Mouse (Mus musculus) spleen, postnatal 10 days (tissue): Measurements from ENCODE around the gene Dock1.
A peak's percentile ranks its signal among the peaks of the same experiment; 100 is the strongest.

Experiments
- DNase-seq, 2 experiments: peaks; one replicate each; pipeline ENCODE4 v3.0.0; 2021 to 2022; ENCODE audit warnings: low spot score in 2 of 2

Dock1 gene

DNA sequence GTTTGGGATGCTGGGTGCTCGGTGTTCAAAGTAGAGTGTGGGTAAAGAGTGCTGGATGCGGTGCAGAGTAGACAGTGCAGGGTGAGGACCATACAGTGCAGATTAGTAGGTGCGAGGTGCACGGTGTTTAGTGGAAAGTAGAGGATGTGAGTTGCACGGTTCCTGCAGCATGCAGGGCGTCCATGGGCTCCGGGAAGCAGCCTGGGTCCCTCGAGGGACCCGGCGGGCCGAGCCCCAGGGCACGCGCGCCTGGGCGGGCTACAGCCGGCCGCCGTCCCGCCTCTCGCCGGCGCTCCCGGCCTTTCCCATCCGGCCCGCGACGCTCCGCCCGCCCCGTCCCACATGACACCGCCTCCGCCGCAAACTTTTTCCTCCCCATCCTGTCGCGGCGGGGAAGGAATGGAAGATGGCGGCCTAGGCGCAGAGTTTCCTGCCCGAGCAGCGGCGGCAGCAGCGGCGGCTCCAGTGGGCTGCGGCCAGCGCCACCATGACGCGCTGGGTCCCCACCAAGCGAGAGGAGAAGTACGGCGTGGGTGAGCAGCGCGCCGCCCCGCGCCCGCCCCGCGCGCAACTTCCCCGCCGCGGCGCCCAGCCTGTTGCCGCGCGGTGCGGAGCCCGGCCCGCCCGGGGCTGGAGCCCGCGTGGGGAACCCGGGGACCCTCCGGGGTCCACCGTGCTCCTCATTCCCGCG lies at the start of gene Dock1:
Dock1 (plus strand) TSS at position 343 of the 691 bp plus-strand sequence.
- peak in 1 of 2 experiments; percentile 37 for DNase-seq

- no peak for DNase-seq
Observed at GRCm38 (mm10) chr7:134627906-134628305, 42.5 kb upstream of the Dock1 start.

GRCm38 (mm10) chr7:134650246-134650830 lies 20.1 kb upstream of the Dock1 start:
- DNase-seq: no peak

- DNase-seq: no peak
Observed at GRCm38 (mm10) chr7:134651071-134651470, 19.4 kb upstream of the Dock1 start.

GRCm38 (mm10) chr7:134663241-134663640 lies 7.2 kb upstream of the Dock1 start:
- DNase-seq: no peak

- DNase-seq: no peak
Observed at GRCm38 (mm10) chr7:134665642-134666282, 4.7 kb upstream of the Dock1 start.

DNA sequence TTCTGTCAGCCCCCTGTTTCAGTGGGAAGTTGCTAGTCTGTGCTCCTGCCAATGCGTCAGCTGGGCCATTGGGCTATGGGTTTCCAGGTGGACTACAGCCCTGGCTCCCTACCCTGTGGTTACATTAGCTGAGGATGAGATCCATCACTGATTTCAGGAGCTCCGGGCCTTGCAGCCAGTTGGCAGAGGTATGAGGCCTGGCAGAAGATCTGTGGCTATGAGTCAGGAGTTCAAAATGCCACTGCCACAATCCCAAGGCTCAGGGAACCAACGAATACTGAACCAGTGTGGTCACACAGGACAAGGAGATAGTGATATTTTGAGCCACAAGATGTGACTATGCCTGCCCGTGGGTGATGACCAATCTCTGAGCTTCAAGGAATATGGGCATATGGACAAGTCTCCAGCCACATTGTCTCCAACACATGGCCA lies 3.2 kb upstream of the Dock1 start:
- DNase-seq: no peak

DNA sequence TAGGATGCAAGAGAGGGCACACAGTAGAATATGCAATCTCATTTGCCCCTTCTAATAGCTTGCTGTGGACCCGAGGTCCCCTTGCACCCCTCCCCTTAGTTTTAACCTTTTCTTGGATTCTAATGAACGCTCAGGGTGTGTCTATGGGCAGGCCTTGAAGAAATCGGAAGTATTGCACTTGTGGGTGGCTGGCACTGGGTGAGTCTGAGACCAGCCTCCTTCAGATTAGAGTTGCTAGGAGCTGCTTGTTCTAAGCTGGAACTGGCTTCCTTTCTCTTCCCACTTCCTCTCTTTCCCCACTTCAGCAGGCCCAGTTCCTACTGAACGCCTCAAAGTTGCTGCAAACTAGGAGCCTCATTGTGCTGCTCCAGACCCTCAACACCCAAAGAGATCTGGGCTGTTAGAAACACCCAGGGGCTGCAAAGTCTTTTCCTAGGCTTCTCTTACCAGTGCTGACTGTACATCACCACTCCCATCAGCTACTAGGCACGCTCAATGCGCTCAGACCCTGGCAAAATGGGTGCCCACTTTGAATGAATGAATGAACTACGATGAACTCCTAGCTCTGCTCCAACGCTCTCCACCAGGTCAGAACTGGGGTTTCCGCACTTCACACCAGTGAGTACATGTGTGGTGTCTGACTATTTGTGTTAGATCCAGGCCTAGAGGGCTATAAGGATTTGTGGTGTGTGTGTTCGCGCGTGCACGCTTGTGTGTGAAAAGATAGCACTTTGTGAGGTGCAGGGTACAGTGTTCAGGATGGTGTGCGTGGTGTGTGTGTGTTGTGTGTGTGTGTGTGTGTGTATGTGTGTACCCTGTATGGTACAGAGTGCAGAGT lies 761 bp upstream of the Dock1 start:
- DNase-seq: no peak

DNA sequence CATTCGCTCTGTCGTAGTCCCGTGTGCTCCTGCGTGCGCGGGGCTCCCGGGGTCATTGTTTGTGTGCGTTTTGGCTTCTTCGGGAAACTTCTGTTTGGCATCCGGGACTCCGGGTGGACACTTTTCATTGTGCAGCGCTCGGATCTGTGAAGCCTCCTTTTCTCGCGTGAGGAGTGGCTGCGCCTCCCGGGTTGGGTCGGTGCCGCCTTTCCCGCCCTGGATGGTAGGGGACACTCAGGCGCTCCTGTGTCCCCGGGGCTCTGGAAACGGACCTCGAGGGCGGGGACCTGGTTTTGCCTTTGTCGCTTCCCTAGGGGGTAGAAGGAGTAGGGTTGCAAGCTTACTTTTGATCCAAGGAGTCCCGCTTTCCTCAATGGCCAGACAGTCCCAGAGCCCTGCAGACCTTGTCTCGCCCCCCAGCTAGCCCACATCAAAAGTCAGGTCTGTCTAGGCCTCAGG lies 578 bp downstream of the Dock1 start:
- DNase-seq: no peak

DNA sequence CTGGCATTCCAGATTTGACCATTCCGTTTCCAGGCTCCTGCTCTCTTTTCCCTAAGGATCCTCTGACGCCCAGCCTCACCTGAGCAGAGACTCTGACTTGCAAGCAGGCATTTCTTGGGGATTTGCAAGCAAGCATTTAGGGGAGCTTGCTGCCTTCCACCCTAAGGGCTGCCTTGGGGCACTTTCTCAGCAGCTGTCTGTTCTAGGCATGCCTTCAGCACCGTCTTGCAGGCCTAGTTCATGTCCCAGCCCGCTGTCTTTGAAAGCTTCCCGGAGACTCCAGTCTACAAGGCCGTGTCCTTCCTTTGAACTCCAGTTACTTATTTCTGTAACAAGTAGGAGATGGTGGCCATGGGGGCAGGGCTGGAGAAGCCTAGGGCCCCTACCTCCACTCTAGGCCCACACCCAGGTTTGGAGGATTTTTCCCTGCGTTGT lies 1.0 kb downstream of the Dock1 start:
- no peak for DNase-seq

GRCm38 (mm10) chr7:134673135-134673534 lies 2.7 kb downstream of the Dock1 start:
- DNase-seq: no peak

GRCm38 (mm10) chr7:134673952-134674351 lies 3.5 kb downstream of the Dock1 start:
- no peak for DNase-seq

DNA sequence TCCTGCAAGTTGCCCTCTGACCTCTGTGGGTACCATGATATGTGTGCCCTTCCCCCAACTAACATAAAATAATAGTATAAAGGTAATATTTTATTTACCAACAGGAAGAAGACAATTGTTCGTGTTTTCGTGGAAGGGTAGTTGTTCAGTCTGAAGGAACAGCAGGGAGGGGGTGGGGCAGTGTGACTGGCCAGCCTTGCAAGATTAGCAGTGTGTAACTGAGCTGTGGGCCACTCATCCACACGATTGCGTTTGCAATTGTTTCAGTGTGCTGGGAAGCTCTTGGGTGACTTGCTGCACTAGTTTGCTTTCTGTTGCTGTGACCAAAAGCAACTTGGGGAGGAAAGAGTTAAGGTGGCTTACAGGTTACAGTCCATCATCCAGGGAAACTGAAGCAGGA lies 7.4 kb downstream of the Dock1 start:
- no peak for DNase-seq

GRCm38 (mm10) chr7:134679314-134680158 lies 9.1 kb downstream of the Dock1 start:
- no peak for DNase-seq

GRCm38 (mm10) chr7:134680161-134680560 lies 9.7 kb downstream of the Dock1 start:
- DNase-seq: no peak

DNA sequence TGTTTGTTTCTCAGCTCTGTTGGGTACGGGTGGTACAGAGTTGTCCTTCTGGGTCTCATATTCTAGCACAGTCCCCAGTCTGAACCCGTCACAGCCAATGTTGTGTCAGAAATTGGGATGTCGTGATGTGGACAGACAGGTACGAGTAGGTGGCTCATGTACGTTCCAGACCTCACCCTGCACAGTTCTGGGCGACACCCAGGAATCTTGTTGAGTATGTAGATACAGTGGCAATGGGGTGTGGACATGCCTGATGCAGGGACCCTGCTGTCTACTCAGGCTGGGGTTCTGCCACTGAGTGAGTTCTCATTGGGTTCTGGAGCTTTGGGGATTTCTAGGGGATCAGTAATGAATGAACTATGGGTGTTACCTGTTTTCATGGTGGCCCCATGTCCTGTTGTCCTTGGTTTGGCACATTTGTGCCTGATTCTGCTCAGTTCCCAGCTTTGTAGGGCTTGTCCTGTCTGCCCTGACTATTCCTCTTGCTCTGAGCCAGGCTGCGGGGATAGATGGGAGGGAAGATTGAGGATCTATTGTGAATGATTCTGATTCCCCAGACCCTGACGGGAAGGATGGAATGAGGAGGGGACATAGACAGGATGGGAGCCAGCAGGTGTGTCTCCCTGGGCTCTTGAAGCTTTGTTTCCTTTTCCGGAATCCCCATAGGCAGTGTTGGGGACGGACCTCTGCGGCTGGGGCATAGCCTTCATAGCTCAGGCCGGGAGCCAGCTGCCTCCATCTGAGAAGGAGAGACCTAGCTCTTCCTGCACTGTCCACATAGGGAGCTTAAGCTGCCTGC lies 11.5 kb downstream of the Dock1 start:
- no peak for DNase-seq

DNA sequence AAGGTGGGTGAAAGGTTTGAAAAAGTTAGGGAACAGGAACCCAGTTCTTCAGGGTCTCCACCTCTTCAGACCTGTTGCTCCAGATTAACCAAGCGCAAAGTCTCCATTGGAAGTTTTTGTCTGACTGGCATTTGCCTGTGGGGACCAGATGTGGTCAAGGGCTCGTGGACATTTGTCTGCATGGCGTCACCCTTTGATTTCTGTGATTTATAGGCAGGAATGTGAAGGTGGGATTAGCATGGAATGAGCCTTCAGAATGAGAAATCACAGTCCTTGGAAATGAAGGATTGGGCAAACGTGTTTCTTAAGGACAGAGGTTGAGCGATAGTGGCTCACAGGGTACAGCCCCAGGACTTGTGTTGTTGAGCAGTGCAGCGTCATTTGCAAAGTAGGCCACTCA lies 17.9 kb downstream of the Dock1 start:
- DNase-seq: no peak

DNA sequence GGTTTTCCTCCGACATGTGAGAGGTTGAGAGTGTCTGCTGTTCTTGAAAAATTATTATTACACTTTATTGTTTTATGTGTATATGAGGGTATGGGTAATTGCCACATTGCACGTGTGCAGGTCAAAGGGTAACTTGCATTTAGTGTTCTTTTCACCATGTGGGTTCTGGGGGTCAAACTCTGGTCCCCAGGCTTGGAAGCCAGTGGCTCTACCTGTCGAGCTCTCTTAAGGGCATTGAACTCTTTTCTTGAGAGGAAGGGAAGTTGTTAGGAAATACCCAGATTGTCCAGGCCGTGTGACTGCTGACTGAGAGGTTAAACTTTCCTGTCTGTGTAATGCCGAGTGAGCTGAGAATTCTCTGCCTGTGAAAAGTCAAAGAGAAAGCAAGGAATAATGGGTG lies 19.7 kb downstream of the Dock1 start:
- DNase-seq: no peak

- DNase-seq: no peak
Observed at GRCm38 (mm10) chr7:134690806-134691205, 20.4 kb downstream of the Dock1 start.

- DNase-seq: no peak
Observed at GRCm38 (mm10) chr7:134693325-134693724, 22.9 kb downstream of the Dock1 start.
